Mouse (Mus musculus) midbrain, embryonic 16.5 days (tissue): ENCODE data around the gene Eaf2. TPM values are rescaled to one million over a fixed set of nuclear protein-coding genes. Genes with fewer than 3 reads are reported as not detected.

ENCODE experiments used
- ATAC-seq: fragments of 200-750 bp; cut with Nextera tagmentation; 2 replicates; pipeline ENCODE4 v1.8.0; 2017; ENCODE audit warnings: moderate TSS enrichment
- H3K27ac ChIP-seq: fragments of 300-500 bp; sonication (generic); 2 replicates; pipeline ENCODE4 v1.5.1; 2014; ENCODE audit warnings: mild to moderate bottlenecking, low read length, mixed read lengths
- H3K27me3 ChIP-seq: fragments of 300-500 bp; sonication (generic); 2 replicates; pipeline ENCODE4 v1.6.1; 2014; ENCODE audit warnings: low read depth, low read length, mixed read lengths; ENCODE audit not compliant: control insufficient read depth, insufficient read depth
- H3K36me3 ChIP-seq: fragments of 300-500 bp; sonication (generic); 2 replicates; pipeline ENCODE4 v1.6.1; 2014; ENCODE audit warnings: mild to moderate bottlenecking, low read length, moderate library complexity, mixed read lengths; ENCODE audit not compliant: control insufficient read depth, insufficient read depth
- H3K4me1 ChIP-seq: fragments of 300-500 bp; sonication (generic); 2 replicates; pipeline ENCODE4 v1.6.1; 2014; ENCODE audit warnings: mild to moderate bottlenecking, low read length, mixed read lengths; ENCODE audit not compliant: control insufficient read depth, insufficient read depth
- H3K4me2 ChIP-seq: fragments of 300-500 bp; sonication (generic); 2 replicates; pipeline ENCODE4 v1.6.1; 2014; ENCODE audit warnings: mild to moderate bottlenecking, low read length, mixed read lengths
- H3K4me3 ChIP-seq: fragments of 300-500 bp; sonication (generic); 2 replicates; pipeline ENCODE4 v1.5.1; 2014; ENCODE audit warnings: low read depth, mild to moderate bottlenecking, low read length, moderate library complexity, mixed read lengths
- H3K9ac ChIP-seq: fragments of 300-500 bp; sonication (generic); 2 replicates; pipeline ENCODE4 v1.6.1; 2014; ENCODE audit warnings: low read depth, low read length, mixed read lengths
- H3K9me3 ChIP-seq: fragments of 300-500 bp; sonication (generic); replicated peaks from 2 replicates; pipeline ENCODE4 v1.6.1; 2014; ENCODE audit warnings: mild to moderate bottlenecking, low read length, mixed read lengths; ENCODE audit not compliant: control insufficient read depth, poor library complexity, severe bottlenecking
- WGBS: fragments of 180-500 bp; shearing (Covaris S2); extraction: QIAGEN DNeasy Blood & Tissue Kit; methylation state at CpG from one replicate; pipeline ENCODE4 v1.1.7; 2014; 5-methylcytosine and 5-hydroxymethylcytosine counted together
- polyA plus RNA-seq: library from polyadenylated mRNA; unstranded; fragments of >200 nt; fragmentation: Nextera tagmentation; extraction: Ambion mirVana; gene quantifications from 2 replicates; pipeline ENCODE4 v1.2.1, GENCODE M21; 2015

Gene Eaf2
- polyA plus RNA-seq: 0.66 and 0.72 TPM in 2 replicates

DNA sequence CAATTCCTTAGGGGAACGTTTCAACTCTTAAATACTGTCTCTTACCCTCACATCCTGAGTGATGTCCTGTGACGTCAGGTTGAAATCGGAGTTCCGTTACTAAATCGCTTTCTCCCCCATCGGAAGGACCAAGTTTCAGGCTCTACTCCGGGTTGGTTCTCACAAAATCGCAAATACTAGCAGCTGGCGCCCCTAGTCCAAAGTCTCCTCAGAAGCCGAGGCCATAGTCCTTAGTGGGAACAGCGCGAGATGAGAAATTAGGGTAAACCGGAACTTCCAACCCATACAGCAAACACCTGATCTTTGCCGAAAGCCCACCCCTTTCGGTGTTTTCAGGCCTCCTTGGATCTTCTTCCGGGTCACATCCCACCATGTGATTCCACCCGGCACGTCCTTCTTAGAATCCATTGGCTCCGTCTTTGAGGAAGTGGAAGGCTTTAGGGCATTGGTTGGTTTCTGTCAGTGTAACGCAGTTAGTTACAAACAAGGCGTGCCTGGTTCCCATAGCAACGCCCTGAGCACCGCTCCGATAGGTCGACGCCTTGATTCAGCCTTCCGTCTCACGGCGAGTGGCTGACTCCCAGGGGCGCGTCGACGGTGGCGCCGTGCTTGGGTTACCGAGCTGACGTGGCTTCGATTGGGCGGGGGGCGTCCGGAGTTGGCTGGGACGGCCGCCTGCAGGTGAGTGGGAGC, at the start of gene Eaf2, which contains the start of gene Golgb1:
TSS of gene Eaf2 (minus strand) at position 421 of the 693 bp plus-strand sequence.
TSS of gene Golgb1 (plus strand) at position 558 of the 693 bp plus-strand sequence.
- Histone ChIP-seq H3K36me3 (peaks cover 6% of the 10 kb centered on the region), H3K4me2 (peak within 1 kb of the TSS; percentile 81), H3K9me3 (no peaks in the 10 kb centered on the region), H3K4me1 (peaks cover 19% of the 10 kb centered on the region), H3K27me3 (no peaks in the 10 kb centered on the region), H3K9ac (peak within 1 kb of the TSS; percentile 79), H3K4me3 (peak within 1 kb of the TSS; percentile 67), H3K27ac (peak within 1 kb of the TSS; percentile 83)
- ATAC-seq: peak; percentile 100
- under 1% methylated on average over 43 of the region's 43 CpGs for WGBS

DNA sequence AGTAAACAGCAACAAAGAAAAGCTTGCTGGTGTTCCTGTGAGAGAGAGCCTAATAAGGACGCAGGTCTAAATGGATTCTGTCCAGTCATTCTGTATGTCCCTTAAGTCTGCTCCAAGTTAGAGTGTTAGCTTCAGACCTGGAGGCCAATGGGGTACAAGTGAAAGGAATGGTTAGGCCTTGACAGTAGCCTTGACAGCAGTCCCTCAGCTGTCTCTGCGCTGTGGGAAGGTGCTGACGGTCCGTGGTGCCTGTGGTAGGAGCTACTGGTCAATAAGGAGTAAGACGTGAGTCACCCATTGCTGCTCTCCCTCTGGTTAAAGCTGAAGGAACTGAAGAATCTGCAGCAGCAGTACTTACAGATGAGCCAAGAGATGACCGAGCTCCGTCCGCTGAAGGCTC, 49.5 kb upstream of the Eaf2 start:
- Histone ChIP-seq H3K36me3 (peaks cover 25% of the 10 kb centered on the region), H3K4me1 (no peaks in the 10 kb centered on the region), H3K4me3 (no peak overlapping the region), H3K4me2 (no peak overlapping the region), H3K9me3 (no peaks in the 10 kb centered on the region), H3K27me3 (no peaks in the 10 kb centered on the region), H3K9ac (no peak overlapping the region), H3K27ac (no peak overlapping the region)
- WGBS: 93% methylated on average over 8 of the region's 8 CpGs
- no peak for ATAC-seq

DNA sequence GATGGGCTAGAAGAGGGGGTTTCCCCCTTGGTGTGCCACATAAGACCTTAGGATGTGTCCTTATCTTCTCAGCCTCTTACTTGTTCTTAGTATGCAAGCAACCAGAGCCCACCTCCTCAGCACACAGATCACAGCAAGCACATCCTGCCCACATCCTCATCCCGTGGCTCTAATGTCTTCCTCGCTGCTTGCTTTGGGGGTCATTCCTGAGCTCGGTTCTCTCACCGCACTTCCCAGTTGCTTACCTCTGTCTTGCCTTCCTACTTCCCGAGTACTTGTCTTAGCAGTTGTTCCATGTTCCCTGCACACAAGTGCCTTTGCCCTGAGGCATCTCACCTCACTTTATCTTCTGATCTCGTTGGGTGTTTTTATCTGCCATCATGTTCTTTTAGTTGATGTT, 47.2 kb upstream of the Eaf2 start:
- no peaks in the 10 kb centered on the region for H3K27me3 ChIP-seq
- H3K27ac ChIP-seq: no peak overlapping the region
- H3K9me3 ChIP-seq: no peaks in the 10 kb centered on the region
- peaks cover 25% of the 10 kb centered on the region for H3K36me3 ChIP-seq
- H3K4me1 ChIP-seq: no peaks in the 10 kb centered on the region
- no peak for ATAC-seq
- H3K4me2 ChIP-seq: no peak overlapping the region
- H3K4me3 ChIP-seq: no peak overlapping the region
- 96% methylated on average over 6 of the region's 6 CpGs for WGBS
- no peak overlapping the region for H3K9ac ChIP-seq

DNA sequence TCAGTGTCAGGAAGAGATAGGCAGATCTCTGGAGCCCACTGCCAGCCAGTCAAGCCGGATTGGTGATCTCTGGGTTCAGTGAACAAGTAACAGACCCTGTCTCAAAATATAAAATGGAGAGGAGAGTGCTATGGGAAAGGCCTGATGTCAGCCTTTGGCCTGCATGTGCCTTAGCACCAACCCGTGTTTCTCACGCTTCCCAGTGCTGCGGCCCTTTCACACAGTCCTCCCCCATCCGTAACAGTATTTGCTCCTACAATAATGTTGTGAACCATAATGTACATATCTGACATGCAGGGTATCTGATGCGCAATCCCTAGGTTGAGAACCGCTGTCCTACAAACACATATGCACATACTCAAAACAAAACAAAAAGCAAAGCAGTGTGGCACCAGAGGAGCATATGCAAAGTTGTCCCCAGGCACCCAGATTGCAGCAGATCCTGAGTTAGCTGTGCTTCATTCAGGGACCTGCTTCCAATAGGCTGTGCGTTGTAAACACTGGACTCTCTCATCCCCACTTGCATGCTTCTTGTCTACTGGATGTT, 46.3 kb upstream of the Eaf2 start:
- H3K4me3 ChIP-seq: no peak overlapping the region
- H3K27ac ChIP-seq: no peak overlapping the region
- 94% methylated on average over 8 of the region's 8 CpGs for WGBS
- H3K9ac ChIP-seq: no peak overlapping the region
- H3K9me3 ChIP-seq: no peaks in the 10 kb centered on the region
- H3K36me3 ChIP-seq: peaks cover 25% of the 10 kb centered on the region
- no peaks in the 10 kb centered on the region for H3K27me3 ChIP-seq
- no peaks in the 10 kb centered on the region for H3K4me1 ChIP-seq
- H3K4me2 ChIP-seq: no peak overlapping the region
- no peak for ATAC-seq

DNA sequence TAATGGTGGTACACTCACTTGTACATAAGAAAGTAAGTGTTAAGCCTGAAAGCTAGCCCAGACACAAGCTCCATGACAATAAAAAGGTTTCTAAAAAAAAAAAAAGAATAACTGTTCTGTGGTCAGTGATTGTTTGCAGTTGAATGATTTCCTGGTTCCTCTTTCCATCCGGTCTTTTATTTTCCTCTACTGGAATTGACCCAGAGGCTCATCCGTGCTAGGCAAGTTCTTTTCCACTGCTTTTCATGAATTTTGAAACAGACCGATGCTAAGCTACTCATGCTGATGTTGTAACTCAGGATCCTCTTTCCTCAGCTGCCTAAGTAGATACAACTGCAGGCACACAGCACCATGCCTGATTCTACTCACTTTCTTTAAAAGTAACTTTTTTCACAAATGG, 45.6 kb upstream of the Eaf2 start:
- Histone ChIP-seq H3K27ac (no peak overlapping the region), H3K4me2 (no peak overlapping the region), H3K36me3 (peaks cover 30% of the 10 kb centered on the region), H3K9me3 (no peaks in the 10 kb centered on the region), H3K4me3 (no peak overlapping the region), H3K9ac (no peak overlapping the region), H3K4me1 (no peaks in the 10 kb centered on the region), H3K27me3 (no peaks in the 10 kb centered on the region)
- WGBS: 81% methylated on average over 3 of the region's 3 CpGs
- ATAC-seq: no peak

DNA sequence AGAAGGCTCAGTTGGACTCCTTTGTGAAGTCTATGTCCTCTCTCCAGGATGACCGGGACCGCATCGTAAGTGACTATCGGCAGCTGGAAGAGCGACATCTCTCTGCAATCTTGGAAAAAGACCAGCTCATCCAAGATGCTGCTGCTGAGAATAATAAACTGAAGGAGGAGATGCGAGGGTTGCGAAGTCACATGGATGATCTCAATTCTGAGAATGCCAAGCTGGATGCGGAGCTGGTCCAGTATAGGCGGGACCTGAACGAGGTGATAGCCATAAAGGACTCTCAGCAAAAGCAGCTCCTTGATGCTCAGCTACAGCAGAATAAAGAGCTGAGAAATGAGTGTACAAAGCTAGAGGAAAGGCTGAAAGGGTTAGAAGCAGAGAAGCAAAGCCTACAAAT, 43.7 kb upstream of the Eaf2 start:
- Histone ChIP-seq H3K4me3 (no peak overlapping the region), H3K4me1 (no peaks in the 10 kb centered on the region), H3K9ac (no peak overlapping the region), H3K36me3 (peaks cover 42% of the 10 kb centered on the region), H3K4me2 (no peak overlapping the region), H3K9me3 (no peaks in the 10 kb centered on the region), H3K27me3 (no peaks in the 10 kb centered on the region), H3K27ac (no peak overlapping the region)
- no peak for ATAC-seq
- WGBS: 93% methylated on average over 10 of the region's 10 CpGs

GRCm38 (mm10) chr16:36914195-36914594, 39.4 kb upstream of the Eaf2 start:
- no peak overlapping the region for H3K4me2 ChIP-seq
- no peak overlapping the region for H3K4me3 ChIP-seq
- WGBS: 90% methylated on average over 5 of the region's 5 CpGs
- no peaks in the 10 kb centered on the region for H3K27me3 ChIP-seq
- H3K27ac ChIP-seq: no peak overlapping the region
- ATAC-seq: no peak
- H3K9ac ChIP-seq: no peak overlapping the region
- peaks cover 53% of the 10 kb centered on the region for H3K36me3 ChIP-seq
- no peaks in the 10 kb centered on the region for H3K9me3 ChIP-seq
- no peaks in the 10 kb centered on the region for H3K4me1 ChIP-seq

- Histone ChIP-seq H3K4me2 (no peak overlapping the region), H3K9me3 (no peaks in the 10 kb centered on the region), H3K27ac (no peak overlapping the region), H3K4me3 (no peak overlapping the region), H3K9ac (no peak overlapping the region), H3K27me3 (no peaks in the 10 kb centered on the region), H3K36me3 (peaks cover 40% of the 10 kb centered on the region), H3K4me1 (no peaks in the 10 kb centered on the region)
- ATAC-seq: no peak
- WGBS: 94% methylated on average over 13 of the region's 13 CpGs
These were observed 37.5 kb upstream of the Eaf2 start for GRCm38 (mm10) chr16:36912311-36912710.

DNA sequence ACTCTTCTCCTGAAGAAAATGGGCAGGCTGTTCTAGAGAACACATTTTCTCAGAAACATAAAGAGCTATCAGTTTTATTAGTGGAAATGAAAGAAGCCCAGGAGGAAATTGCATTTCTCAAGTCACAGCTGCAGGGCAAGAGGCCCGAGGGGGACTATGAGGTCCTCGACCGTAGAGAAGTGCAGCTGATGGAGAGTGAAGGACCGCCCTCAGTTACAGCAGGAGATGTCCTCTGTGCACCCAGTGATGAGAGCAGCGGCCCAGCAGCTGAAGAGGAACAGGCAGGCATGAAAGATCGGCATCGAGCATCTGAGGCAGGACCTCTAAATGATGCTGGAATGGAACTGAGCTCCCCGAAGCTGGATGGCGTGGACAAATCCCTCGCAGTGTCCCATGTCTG, 37.1 kb upstream of the Eaf2 start:
- WGBS: 92% methylated on average over 10 of the region's 10 CpGs
- H3K9me3 ChIP-seq: no peaks in the 10 kb centered on the region
- H3K9ac ChIP-seq: no peak overlapping the region
- H3K4me2 ChIP-seq: no peak overlapping the region
- H3K4me3 ChIP-seq: no peak overlapping the region
- no peak for ATAC-seq
- no peaks in the 10 kb centered on the region for H3K4me1 ChIP-seq
- no peak overlapping the region for H3K27ac ChIP-seq
- H3K27me3 ChIP-seq: no peaks in the 10 kb centered on the region
- peaks cover 42% of the 10 kb centered on the region for H3K36me3 ChIP-seq
